Mouse (Mus musculus): ENCODE measurements around the gene Krtap2-4. TPM values are rescaled to one million over a fixed set of nuclear protein-coding genes. Genes with fewer than 3 reads are reported as not detected.
"Not testable (repeated sequence)": the region's sequence is repeated elsewhere in the genome, so short reads cannot be mapped to it uniquely, and the experiment has no call there.

Krtap2-4 gene
- not detected in 2 replicates for polyA plus RNA-seq (2012; rRNA removed)

- WGBS = 73% methylated on average over 3 of the region's 3 CpGs
- H3K27ac ChIP-seq (ENCODE audit: insufficient read depth, low read depth, low read length) = no peak within 1 kb of the TSS
- no peak for DNase-seq
- H3K4me3 ChIP-seq (ENCODE audit: insufficient read depth, low read depth, low read length) = no peak within 1 kb of the TSS
- TF ChIP-seq POLR2A (IDR thresholded peaks at IDR 0.05; ENCODE audit: low read depth, low read length) (no peak), CTCF (conservative IDR thresholded peaks at IDR 0.05; ENCODE audit: insufficient read depth, insufficient read length, low read depth, low read length) (no peak)
- no peaks in the 10 kb centered on the region for H3K4me1 ChIP-seq (ENCODE audit: control insufficient read depth, insufficient read depth, low read length)
- no peaks in the 10 kb centered on the region for H3K36me3 ChIP-seq (ENCODE audit: control insufficient read depth, insufficient read depth, low read length)
- H3K27me3 ChIP-seq (replicated peaks; ENCODE audit: control insufficient read depth, insufficient read depth, low read length) = no peaks in the 10 kb centered on the region
Measured at GRCm38 (mm10) chr11:99614796-99615363, at the start of gene Krtap2-4. Gene Krtap2-4, minus strand, starts transcription at chr11:99614846.

GRCm38 (mm10) chr11:99662802-99663201 is 48.2 kb upstream of the Krtap2-4 start:
- Histone ChIP-seq H3K27ac (ENCODE audit: insufficient read depth, low read depth, low read length) (no peak overlapping the region), H3K36me3 (ENCODE audit: control insufficient read depth, insufficient read depth, low read length) (no peaks in the 10 kb centered on the region), H3K4me3 (ENCODE audit: insufficient read depth, low read depth, low read length) (no peak overlapping the region), H3K4me1 (ENCODE audit: control insufficient read depth, insufficient read depth, low read length) (no peaks in the 10 kb centered on the region), H3K27me3 (replicated peaks; ENCODE audit: control insufficient read depth, insufficient read depth, low read length) (no peaks in the 10 kb centered on the region)
- TF ChIP-seq POLR2A (IDR thresholded peaks at IDR 0.05; ENCODE audit: low read depth, low read length) (no peak), CTCF (conservative IDR thresholded peaks at IDR 0.05; ENCODE audit: insufficient read depth, insufficient read length, low read depth, low read length) (no peak)
- WGBS = 84% methylated on average over 10 of the region's 10 CpGs
- DNase-seq = no peak

DNA sequence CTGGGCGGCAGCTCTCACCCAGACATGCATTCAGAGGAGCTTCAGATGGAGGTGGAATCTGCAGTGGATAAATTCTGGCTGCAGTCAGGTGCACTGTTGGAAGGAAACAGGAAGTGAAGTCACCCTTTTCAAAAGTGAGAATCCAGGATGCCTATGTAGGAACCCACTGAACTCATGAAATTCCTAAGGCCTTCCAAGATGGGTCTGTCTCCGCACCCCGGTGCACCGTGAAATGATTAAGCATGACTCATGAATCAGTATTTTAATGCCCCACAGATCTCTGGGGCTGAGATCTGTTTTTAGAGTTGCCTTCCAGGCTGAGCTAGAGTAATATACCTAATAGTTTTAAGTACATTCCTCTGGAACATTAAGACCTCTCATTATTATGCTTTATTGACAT is 44.6 kb upstream of the Krtap2-4 start:
- no peak overlapping the region for H3K4me3 ChIP-seq (ENCODE audit: insufficient read depth, low read depth, low read length)
- no peak overlapping the region for H3K27ac ChIP-seq (ENCODE audit: insufficient read depth, low read depth, low read length)
- no peaks in the 10 kb centered on the region for H3K4me1 ChIP-seq (ENCODE audit: control insufficient read depth, insufficient read depth, low read length)
- TF ChIP-seq POLR2A (IDR thresholded peaks at IDR 0.05; ENCODE audit: low read depth, low read length) = no peak
- no peak for TF ChIP-seq CTCF (conservative IDR thresholded peaks at IDR 0.05; ENCODE audit: insufficient read depth, insufficient read length, low read depth, low read length)
- 71% methylated on average over 4 of the region's 4 CpGs for WGBS
- DNase-seq = no peak
- no peaks in the 10 kb centered on the region for H3K36me3 ChIP-seq (ENCODE audit: control insufficient read depth, insufficient read depth, low read length)
- no peaks in the 10 kb centered on the region for H3K27me3 ChIP-seq (replicated peaks; ENCODE audit: control insufficient read depth, insufficient read depth, low read length)

DNA sequence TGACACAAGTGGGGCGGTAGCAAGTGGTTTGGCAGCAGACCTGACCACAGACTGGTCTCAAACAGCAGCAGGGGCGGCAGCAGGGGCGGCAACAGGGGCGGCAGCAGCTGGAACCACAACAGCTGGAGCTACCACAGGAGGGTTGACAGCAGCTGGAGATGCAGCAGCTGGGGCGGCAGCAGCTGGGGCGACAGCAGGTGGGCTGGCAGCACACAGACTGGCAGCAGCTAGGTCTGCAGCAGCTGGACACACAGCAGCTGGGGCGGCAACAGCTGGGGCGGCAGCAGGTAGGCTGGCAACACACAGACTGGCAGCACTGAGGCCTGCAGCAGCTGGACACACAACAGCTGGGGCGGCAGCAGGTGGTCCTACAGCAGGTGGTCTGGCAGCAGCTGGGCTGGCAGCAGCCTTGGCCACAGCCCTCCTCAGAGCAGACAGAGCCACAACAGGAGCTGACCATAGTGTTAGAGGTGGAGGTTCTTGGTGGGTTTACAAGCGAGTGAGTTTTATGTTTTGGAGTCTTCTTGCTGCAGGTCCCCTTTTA is 43.9 kb upstream of the Krtap2-4 start, which contains the start of gene Gm11563:
Gene Gm11563, minus strand, starts transcription at position 494 of the 544 bp plus-strand sequence.
- H3K27ac ChIP-seq (ENCODE audit: insufficient read depth, low read depth, low read length); H3K27me3 ChIP-seq (replicated peaks; ENCODE audit: control insufficient read depth, insufficient read depth, low read length); H3K4me1 ChIP-seq (ENCODE audit: control insufficient read depth, insufficient read depth, low read length); DNase-seq; H3K4me3 ChIP-seq (ENCODE audit: insufficient read depth, low read depth, low read length); H3K36me3 ChIP-seq (ENCODE audit: control insufficient read depth, insufficient read depth, low read length): not testable (repeated sequence)
- WGBS = 56% methylated on average over 10 of the region's 10 CpGs

DNA sequence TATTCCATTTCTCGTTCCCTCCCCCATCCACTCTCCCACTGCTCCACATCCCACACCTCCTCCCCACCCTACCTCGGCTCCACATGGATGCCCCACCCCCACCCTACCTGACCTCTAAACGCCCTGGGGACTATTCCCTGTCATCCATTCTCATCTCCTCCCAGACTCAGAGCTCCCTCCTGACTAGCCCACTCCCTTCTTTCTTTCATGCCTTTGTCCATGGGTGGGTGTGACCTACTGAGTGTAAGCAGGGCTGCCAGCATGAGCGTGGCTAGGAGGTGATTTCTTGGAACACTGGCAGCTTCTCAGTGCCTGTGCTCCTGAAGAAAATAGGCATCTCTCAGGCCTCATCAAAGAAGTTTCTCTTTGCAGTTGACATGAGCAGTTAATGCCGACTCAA is 42.4 kb upstream of the Krtap2-4 start:
- Histone ChIP-seq H3K4me1 (ENCODE audit: control insufficient read depth, insufficient read depth, low read length) (no peaks in the 10 kb centered on the region), H3K36me3 (ENCODE audit: control insufficient read depth, insufficient read depth, low read length) (no peaks in the 10 kb centered on the region), H3K27ac (ENCODE audit: insufficient read depth, low read depth, low read length) (no peak overlapping the region), H3K27me3 (replicated peaks; ENCODE audit: control insufficient read depth, insufficient read depth, low read length) (no peaks in the 10 kb centered on the region), H3K4me3 (ENCODE audit: insufficient read depth, low read depth, low read length) (no peak overlapping the region)
- TF ChIP-seq CTCF (conservative IDR thresholded peaks at IDR 0.05; ENCODE audit: insufficient read depth, insufficient read length, low read depth, low read length) (no peak), POLR2A (IDR thresholded peaks at IDR 0.05; ENCODE audit: low read depth, low read length) (no peak)
- WGBS = 47% methylated on average over 5 of the region's 5 CpGs
- no peak for DNase-seq

- no peak for TF ChIP-seq CTCF (conservative IDR thresholded peaks at IDR 0.05; ENCODE audit: insufficient read depth, insufficient read length, low read depth, low read length)
- TF ChIP-seq POLR2A (IDR thresholded peaks at IDR 0.05; ENCODE audit: low read depth, low read length) = no peak
- no peak within 1 kb of the TSS for H3K4me3 ChIP-seq (ENCODE audit: insufficient read depth, low read depth, low read length)
- 78% methylated on average over 2 of the region's 2 CpGs for WGBS
Measured at GRCm38 (mm10) chr11:99650136-99650535, 35.5 kb upstream of the Krtap2-4 start, which contains the start of gene Gm11555. Gene Gm11555, minus strand, starts transcription at chr11:99650236.

DNA sequence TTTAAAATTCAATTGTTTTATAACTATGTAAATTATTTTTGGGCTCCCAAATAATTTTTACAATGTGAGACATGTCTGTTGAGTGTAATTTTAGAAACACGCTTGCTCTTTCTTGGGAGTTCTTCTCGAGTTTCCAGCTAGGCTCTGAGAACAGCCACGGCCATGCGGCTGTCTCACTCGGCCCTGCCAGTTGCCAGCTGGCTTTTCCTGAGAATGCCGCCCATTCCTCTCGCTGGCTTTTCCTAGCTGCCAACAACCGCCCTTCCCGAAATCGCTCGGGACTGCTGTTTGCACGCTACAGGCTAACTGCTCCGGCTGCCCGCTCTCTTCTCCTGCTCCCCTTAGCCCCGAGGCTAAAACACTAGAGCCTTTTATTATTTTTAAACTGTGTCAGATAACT is 31.8 kb upstream of the Krtap2-4 start:
- H3K27ac ChIP-seq (ENCODE audit: insufficient read depth, low read depth, low read length) = no peak overlapping the region

More at GRCm38 (mm10) chr11:99650136-99650535, 35.5 kb upstream of the Krtap2-4 start, which contains the start of gene Gm11555:
- Histone ChIP-seq H3K27ac (ENCODE audit: insufficient read depth, low read depth, low read length) (no peak within 1 kb of the TSS), H3K27me3 (replicated peaks; ENCODE audit: control insufficient read depth, insufficient read depth, low read length) (no peaks in the 10 kb centered on the region), H3K36me3 (ENCODE audit: control insufficient read depth, insufficient read depth, low read length) (no peaks in the 10 kb centered on the region), H3K4me1 (ENCODE audit: control insufficient read depth, insufficient read depth, low read length) (no peaks in the 10 kb centered on the region)
- no peak for DNase-seq

More for the DNA sequence above, 31.8 kb upstream of the Krtap2-4 start:
- H3K4me3 ChIP-seq (ENCODE audit: insufficient read depth, low read depth, low read length) = no peak overlapping the region
- no peak for DNase-seq
- no peaks in the 10 kb centered on the region for H3K36me3 ChIP-seq (ENCODE audit: control insufficient read depth, insufficient read depth, low read length)
- no peaks in the 10 kb centered on the region for H3K4me1 ChIP-seq (ENCODE audit: control insufficient read depth, insufficient read depth, low read length)
- WGBS = 75% methylated on average over 15 of the region's 15 CpGs
- no peaks in the 10 kb centered on the region for H3K27me3 ChIP-seq (replicated peaks; ENCODE audit: control insufficient read depth, insufficient read depth, low read length)
- TF ChIP-seq POLR2A (IDR thresholded peaks at IDR 0.05; ENCODE audit: low read depth, low read length) (no peak), CTCF (conservative IDR thresholded peaks at IDR 0.05; ENCODE audit: insufficient read depth, insufficient read length, low read depth, low read length) (no peak)
